Mouse (Mus musculus): ENCODE measurements at regions not wholly inside any gene's neighbourhood (a gene's known extent, or its start where the extent isn't known, plus 50 kb on each side); places are given as distances from the start of the nearest gene placed in this dataset.

GRCm38 (mm10) chr7:113621316-113621715 lies 107.7 kb downstream of the Far1 start:
- H3K9ac ChIP-seq, result no peak overlapping the region
- no peaks in the 10 kb centered on the region for H3K9me3 ChIP-seq (replicated peaks)
- no peaks in the 10 kb centered on the region for H3K36me3 ChIP-seq
- no peak for ATAC-seq
- H3K27ac ChIP-seq, result no peak overlapping the region
- WGBS (ENCODE audit: insufficient replicate concordance), result 67% methylated on average over 8 of the region's 8 CpGs
- H3K4me2 ChIP-seq, result no peak overlapping the region
- H3K4me1 ChIP-seq, result no peaks in the 10 kb centered on the region; the same call in 1 of the 2 replicates
- H3K4me3 ChIP-seq, result no peak overlapping the region
- H3K27me3 ChIP-seq (replicated peaks), result no peaks in the 10 kb centered on the region

- no peaks in the 10 kb centered on the region for H3K36me3 ChIP-seq
Observed at GRCm38 (mm10) chr7:113621898-113622510, 108.4 kb downstream of the Far1 start.

GRCm38 (mm10) chr7:113623296-113623695 lies 109.7 kb downstream of the Far1 start:
- Histone ChIP-seq H3K9me3 (replicated peaks) (no peaks in the 10 kb centered on the region), H3K4me1 (no peaks in the 10 kb centered on the region; the same call in 1 of the 2 replicates), H3K4me2 (no peak overlapping the region), H3K4me3 (no peak overlapping the region), H3K27me3 (replicated peaks) (no peaks in the 10 kb centered on the region), H3K9ac (no peak overlapping the region), H3K36me3 (no peaks in the 10 kb centered on the region), H3K27ac (no peak overlapping the region)
- WGBS (ENCODE audit: insufficient replicate concordance), result 71% methylated on average over 4 of the region's 4 CpGs
- ATAC-seq, result no peak

More at GRCm38 (mm10) chr7:113621898-113622510, 108.4 kb downstream of the Far1 start:
- Histone ChIP-seq H3K4me3 (no peak overlapping the region), H3K9me3 (replicated peaks) (no peaks in the 10 kb centered on the region), H3K4me1 (no peaks in the 10 kb centered on the region; the same call in 1 of the 2 replicates), H3K9ac (no peak overlapping the region), H3K4me2 (no peak overlapping the region), H3K27me3 (replicated peaks) (no peaks in the 10 kb centered on the region), H3K27ac (no peak overlapping the region)
- whole genome bisulfite sequencing (ENCODE audit: insufficient replicate concordance), result 31% methylated on average over 13 of the region's 13 CpGs
- ATAC-seq, result no peak

- ATAC-seq, result no peak
Observed at GRCm38 (mm10) chr7:113623962-113624361, 110.3 kb downstream of the Far1 start.

GRCm38 (mm10) chr7:113626734-113627133 lies 113.1 kb downstream of the Far1 start:
- no peaks in the 10 kb centered on the region for H3K4me1 ChIP-seq
- H3K4me2 ChIP-seq, result no peak overlapping the region
- no peak overlapping the region for H3K9ac ChIP-seq
- H3K9me3 ChIP-seq (replicated peaks), result no peaks in the 10 kb centered on the region
- H3K27ac ChIP-seq, result no peak overlapping the region
- H3K27me3 ChIP-seq (replicated peaks), result no peaks in the 10 kb centered on the region
- no peak for ATAC-seq
- no peak overlapping the region for H3K4me3 ChIP-seq
- H3K36me3 ChIP-seq, result no peaks in the 10 kb centered on the region

More at GRCm38 (mm10) chr7:113623962-113624361, 110.3 kb downstream of the Far1 start:
- H3K4me3 ChIP-seq, result no peak overlapping the region
- H3K9ac ChIP-seq, result no peak overlapping the region
- H3K27ac ChIP-seq, result no peak overlapping the region
- H3K36me3 ChIP-seq, result no peaks in the 10 kb centered on the region
- no peak overlapping the region for H3K4me2 ChIP-seq
- H3K4me1 ChIP-seq, result no peaks in the 10 kb centered on the region; the same call in 1 of the 2 replicates
- no peaks in the 10 kb centered on the region for H3K27me3 ChIP-seq (replicated peaks)
- no peaks in the 10 kb centered on the region for H3K9me3 ChIP-seq (replicated peaks)
- 63% methylated on average over 6 of the region's 6 CpGs for WGBS (ENCODE audit: insufficient replicate concordance)

GRCm38 (mm10) chr7:113637011-113637600 lies 123.5 kb downstream of the Far1 start:
- Histone ChIP-seq H3K4me2 (no peak overlapping the region), H3K9ac (no peak overlapping the region), H3K4me3 (no peak overlapping the region), H3K27ac (no peak overlapping the region), H3K27me3 (replicated peaks) (no peaks in the 10 kb centered on the region), H3K9me3 (replicated peaks) (no peaks in the 10 kb centered on the region), H3K36me3 (no peaks in the 10 kb centered on the region), H3K4me1 (no peaks in the 10 kb centered on the region)
- WGBS (ENCODE audit: insufficient replicate concordance), result 64% methylated on average over 4 of the region's 4 CpGs
- no peak for ATAC-seq

- 71% methylated on average over 6 of the region's 6 CpGs for WGBS (ENCODE audit: insufficient replicate concordance)
- ATAC-seq, result no peak
Observed at GRCm38 (mm10) chr7:113638098-113638497, 124.5 kb downstream of the Far1 start.

GRCm38 (mm10) chr7:113642540-113642939 lies 123.3 kb upstream of the Spon1 start:
- Histone ChIP-seq H3K27ac (no peak overlapping the region), H3K36me3 (no peaks in the 10 kb centered on the region), H3K27me3 (replicated peaks) (no peaks in the 10 kb centered on the region), H3K9me3 (replicated peaks) (no peaks in the 10 kb centered on the region), H3K4me3 (no peak overlapping the region), H3K4me2 (no peak overlapping the region), H3K9ac (no peak overlapping the region), H3K4me1 (no peaks in the 10 kb centered on the region)
- ATAC-seq, result no peak
- 72% methylated on average over 7 of the region's 7 CpGs for WGBS (ENCODE audit: insufficient replicate concordance)

More at GRCm38 (mm10) chr7:113638098-113638497, 124.5 kb downstream of the Far1 start:
- Histone ChIP-seq H3K9me3 (replicated peaks) (no peaks in the 10 kb centered on the region), H3K27ac (no peak overlapping the region), H3K4me2 (no peak overlapping the region), H3K4me1 (no peaks in the 10 kb centered on the region), H3K9ac (no peak overlapping the region), H3K27me3 (replicated peaks) (no peaks in the 10 kb centered on the region), H3K4me3 (no peak overlapping the region), H3K36me3 (no peaks in the 10 kb centered on the region)

- no peak overlapping the region for H3K4me2 ChIP-seq
- H3K27me3 ChIP-seq (replicated peaks), result no peaks in the 10 kb centered on the region
- H3K36me3 ChIP-seq, result no peaks in the 10 kb centered on the region
- H3K9ac ChIP-seq, result no peak overlapping the region
- H3K9me3 ChIP-seq (replicated peaks), result no peaks in the 10 kb centered on the region
- no peaks in the 10 kb centered on the region for H3K4me1 ChIP-seq
- no peak for ATAC-seq
- H3K27ac ChIP-seq, result no peak overlapping the region
- 40% methylated on average over 2 of the region's 2 CpGs for WGBS (ENCODE audit: insufficient replicate concordance)
- H3K4me3 ChIP-seq, result no peak overlapping the region
Observed at GRCm38 (mm10) chr7:113650631-113651030, 115.2 kb upstream of the Spon1 start.

GRCm38 (mm10) chr7:113651696-113652095 lies 114.1 kb upstream of the Spon1 start:
- Histone ChIP-seq H3K27ac (no peak overlapping the region), H3K4me2 (no peak overlapping the region), H3K9ac (no peak overlapping the region), H3K4me3 (no peak overlapping the region), H3K27me3 (replicated peaks) (no peaks in the 10 kb centered on the region), H3K4me1 (no peaks in the 10 kb centered on the region), H3K9me3 (replicated peaks) (no peaks in the 10 kb centered on the region), H3K36me3 (no peaks in the 10 kb centered on the region)
- WGBS (ENCODE audit: insufficient replicate concordance), result 42% methylated on average over 1 of the region's 1 CpGs
- no peak for ATAC-seq

GRCm38 (mm10) chr7:113653130-113653529 lies 112.7 kb upstream of the Spon1 start:
- WGBS (ENCODE audit: insufficient replicate concordance), result 32% methylated on average over 5 of the region's 5 CpGs
- no peak overlapping the region for H3K27ac ChIP-seq
- H3K27me3 ChIP-seq (replicated peaks), result no peaks in the 10 kb centered on the region
- H3K4me1 ChIP-seq, result no peaks in the 10 kb centered on the region
- H3K4me3 ChIP-seq, result no peak overlapping the region
- no peak overlapping the region for H3K4me2 ChIP-seq
- no peak for ATAC-seq
- no peak overlapping the region for H3K9ac ChIP-seq
- no peaks in the 10 kb centered on the region for H3K36me3 ChIP-seq
- H3K9me3 ChIP-seq (replicated peaks), result no peaks in the 10 kb centered on the region

GRCm38 (mm10) chr7:113655336-113655735 lies 110.5 kb upstream of the Spon1 start:
- Histone ChIP-seq H3K4me2 (no peak overlapping the region), H3K9me3 (replicated peaks) (no peaks in the 10 kb centered on the region), H3K27ac (no peak overlapping the region), H3K36me3 (no peaks in the 10 kb centered on the region), H3K9ac (no peak overlapping the region), H3K27me3 (replicated peaks) (no peaks in the 10 kb centered on the region), H3K4me1 (no peaks in the 10 kb centered on the region), H3K4me3 (no peak overlapping the region)
- WGBS (ENCODE audit: insufficient replicate concordance), result 63% methylated on average over 5 of the region's 5 CpGs
- ATAC-seq, result no peak
